Mouse (Mus musculus): ENCODE measurements around the gene Taf1b. TPM values are rescaled to one million over a fixed set of nuclear protein-coding genes. Genes with fewer than 3 reads are reported as not detected.
"Not testable (repeated sequence)": the region's sequence is repeated elsewhere in the genome, so short reads cannot be mapped to it uniquely, and the experiment has no call there.

Taf1b gene
- 5.2 and 8.0 TPM in 2 replicates for polyA plus RNA-seq (2012; rRNA removed)

DNA sequence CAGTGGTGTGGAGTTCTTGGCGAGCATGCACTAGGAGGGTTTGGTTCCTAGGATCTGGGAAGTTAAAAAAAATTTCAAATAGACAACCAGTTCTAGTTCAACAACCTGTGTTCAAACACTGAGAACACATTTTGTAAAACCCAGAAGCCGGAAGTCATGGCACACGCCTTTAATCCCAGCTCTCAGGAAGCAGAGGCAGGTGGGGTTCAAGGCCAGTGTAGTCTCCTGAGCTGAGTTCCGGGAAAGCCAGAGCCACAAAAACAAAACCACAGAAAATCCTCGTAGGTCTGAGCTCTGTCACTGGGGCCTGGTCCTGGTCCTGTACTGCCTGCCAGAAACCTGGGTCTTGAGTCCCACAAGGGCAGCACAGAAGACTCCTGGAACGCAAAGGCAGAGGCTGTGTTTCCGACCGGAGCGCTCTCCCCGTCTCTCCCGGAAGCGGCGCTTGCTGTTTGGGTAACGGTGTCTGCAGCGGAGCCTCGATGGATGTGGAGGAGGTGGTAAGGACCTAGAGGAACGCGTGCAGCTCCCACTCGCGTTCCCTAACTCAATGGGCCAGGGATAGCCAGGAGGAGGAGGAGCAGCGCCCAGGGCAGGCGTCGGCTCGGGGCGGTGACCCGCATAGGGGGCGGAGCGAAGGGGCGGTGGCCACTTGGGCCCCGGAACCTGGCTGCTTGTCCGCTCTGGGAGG, at the start of gene Taf1b:
Taf1b (plus strand) TSS at position 210 of the 691 bp plus-strand sequence.
- H3K27ac ChIP-seq (ENCODE audit: insufficient read depth, low read length) = peak within 1 kb of the TSS; percentile 78
- WGBS = 6% methylated on average over 31 of the region's 31 CpGs
- H3K36me3 ChIP-seq (ENCODE audit: control insufficient read depth, insufficient read depth, low read length) = no peaks in the 10 kb centered on the region
- H3K4me3 ChIP-seq (ENCODE audit: extremely low read depth, insufficient read depth, insufficient read length) = peak within 1 kb of the TSS; percentile 85
- peak; percentile 73 to 76 for DNase-seq (ENCODE audit: low read depth in 1 of 2, low spot score in 2 of 2)
- H3K27me3 ChIP-seq (ENCODE audit: control insufficient read depth, insufficient read depth, low read length) = no peaks in the 10 kb centered on the region
- TF ChIP-seq POLR2A (IDR thresholded peaks at IDR 0.05; ENCODE audit: low read depth, low read length) (peak; percentile 28), CTCF (IDR thresholded peaks at IDR 0.05; ENCODE audit: extremely low read depth, insufficient read depth, insufficient read length, insufficient replicate concordance) (no peak)
- no peaks in the 10 kb centered on the region for H3K4me1 ChIP-seq (ENCODE audit: control insufficient read depth, insufficient read depth, insufficient read length)

DNA sequence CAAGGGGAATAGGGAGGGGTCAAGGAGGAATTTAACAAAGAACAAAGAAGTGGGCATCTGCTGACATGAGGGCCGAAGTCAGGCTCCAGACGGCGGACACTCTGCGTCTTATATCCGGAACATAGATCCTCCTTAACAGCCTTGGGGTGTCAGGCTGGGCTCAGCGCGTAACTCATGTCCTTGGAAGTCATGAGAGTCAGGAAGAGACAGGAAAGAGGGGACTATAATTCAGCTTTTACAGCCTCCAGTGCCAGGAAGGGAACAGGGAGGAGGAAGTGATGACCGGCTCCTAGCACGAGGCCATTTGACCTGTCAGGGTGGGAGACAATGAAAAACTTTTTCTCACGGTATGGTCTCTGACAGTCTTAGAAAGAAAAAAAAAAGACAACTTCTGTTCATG, 37.8 kb upstream of the Taf1b start:
- no peak for TF ChIP-seq POLR2A (IDR thresholded peaks at IDR 0.05; ENCODE audit: low read depth, low read length)
- TF ChIP-seq CTCF (IDR thresholded peaks at IDR 0.05; ENCODE audit: extremely low read depth, insufficient read depth, insufficient read length, insufficient replicate concordance) = no peak
- no peaks in the 10 kb centered on the region for H3K4me1 ChIP-seq (ENCODE audit: control insufficient read depth, insufficient read depth, insufficient read length)
- 73% methylated on average over 10 of the region's 10 CpGs for WGBS
- DNase-seq (ENCODE audit: low read depth in 1 of 2, low spot score in 2 of 2) = no peak
- H3K27ac ChIP-seq (ENCODE audit: insufficient read depth, low read length) = no peak overlapping the region
- no peaks in the 10 kb centered on the region for H3K27me3 ChIP-seq (ENCODE audit: control insufficient read depth, insufficient read depth, low read length)
- no peak overlapping the region for H3K4me3 ChIP-seq (ENCODE audit: extremely low read depth, insufficient read depth, insufficient read length)
- no peaks in the 10 kb centered on the region for H3K36me3 ChIP-seq (ENCODE audit: control insufficient read depth, insufficient read depth, low read length)

DNA sequence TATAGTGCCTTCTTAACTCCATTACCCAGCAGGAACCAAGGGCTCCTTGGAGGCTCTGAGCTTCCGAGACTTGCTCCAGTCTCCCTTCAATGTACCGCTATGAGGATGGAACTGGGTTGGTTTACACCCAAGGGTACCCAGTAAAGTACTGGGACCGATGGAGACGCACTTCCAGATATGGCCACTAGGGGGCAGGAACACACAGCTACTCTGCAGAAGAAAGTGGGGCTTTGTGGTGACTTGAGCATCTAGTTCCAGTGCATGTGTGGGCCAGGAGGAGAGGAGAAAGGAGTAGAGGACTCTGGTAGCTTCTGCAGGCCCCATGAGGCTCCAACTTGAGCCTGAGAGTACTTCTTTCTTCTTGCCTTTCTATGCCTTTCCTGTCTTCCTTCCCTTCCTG, 36.0 kb upstream of the Taf1b start:
- not testable (repeated sequence) for H3K27me3 ChIP-seq (ENCODE audit: control insufficient read depth, insufficient read depth, low read length); H3K4me1 ChIP-seq (ENCODE audit: control insufficient read depth, insufficient read depth, insufficient read length); H3K36me3 ChIP-seq (ENCODE audit: control insufficient read depth, insufficient read depth, low read length); H3K4me3 ChIP-seq (ENCODE audit: extremely low read depth, insufficient read depth, insufficient read length); DNase-seq (ENCODE audit: low read depth in 1 of 2, low spot score in 2 of 2); H3K27ac ChIP-seq (ENCODE audit: insufficient read depth, low read length)
- 37% methylated on average over 4 of the region's 4 CpGs for WGBS

DNA sequence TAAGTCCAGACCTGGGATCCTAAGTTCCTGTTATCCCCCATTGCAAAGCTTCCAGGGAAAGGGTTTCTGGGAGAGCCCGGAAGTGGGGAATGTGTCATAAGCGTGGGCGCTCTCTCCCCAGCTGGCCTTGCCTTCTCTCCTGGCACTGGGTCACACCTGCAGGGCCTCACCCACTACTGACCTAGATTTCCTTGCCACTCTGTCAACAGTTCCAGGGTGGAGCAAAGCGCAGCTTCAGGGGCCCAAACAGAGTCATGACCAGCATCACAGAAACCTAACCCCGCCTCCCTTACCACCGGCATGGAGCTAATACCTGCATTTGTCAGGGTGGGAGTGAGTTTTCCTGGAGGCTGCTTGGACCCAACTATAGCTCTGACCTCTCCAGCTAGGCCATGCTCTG, 34.7 kb upstream of the Taf1b start:
- H3K4me1 ChIP-seq (ENCODE audit: control insufficient read depth, insufficient read depth, insufficient read length); DNase-seq (ENCODE audit: low read depth in 1 of 2, low spot score in 2 of 2); H3K27me3 ChIP-seq (ENCODE audit: control insufficient read depth, insufficient read depth, low read length); H3K27ac ChIP-seq (ENCODE audit: insufficient read depth, low read length); H3K36me3 ChIP-seq (ENCODE audit: control insufficient read depth, insufficient read depth, low read length); H3K4me3 ChIP-seq (ENCODE audit: extremely low read depth, insufficient read depth, insufficient read length): not testable (repeated sequence)
- WGBS = 91% methylated on average over 6 of the region's 6 CpGs

DNA sequence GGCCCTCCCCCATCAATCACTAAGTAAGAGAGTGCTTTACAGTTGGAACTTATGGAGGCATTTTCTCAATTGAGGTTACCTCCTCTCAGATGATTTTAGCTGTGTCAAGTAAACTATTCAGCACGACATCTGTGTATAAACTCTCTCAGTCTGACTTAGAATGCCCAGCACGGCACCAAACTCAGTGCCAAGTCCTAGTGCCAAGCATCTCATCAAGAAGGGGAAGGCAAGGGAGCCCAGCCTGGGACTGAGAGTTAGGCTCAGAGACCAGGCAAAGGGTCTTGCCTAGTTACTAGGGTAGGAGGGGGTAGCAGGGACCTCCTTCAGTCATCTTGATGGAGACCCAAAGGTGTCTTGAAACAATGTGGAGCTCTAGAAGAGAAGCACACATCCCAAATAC, 29.2 kb upstream of the Taf1b start:
- Histone ChIP-seq H3K27ac (ENCODE audit: insufficient read depth, low read length) (no peak overlapping the region), H3K4me1 (ENCODE audit: control insufficient read depth, insufficient read depth, insufficient read length) (no peaks in the 10 kb centered on the region), H3K36me3 (ENCODE audit: control insufficient read depth, insufficient read depth, low read length) (no peaks in the 10 kb centered on the region), H3K27me3 (ENCODE audit: control insufficient read depth, insufficient read depth, low read length) (no peaks in the 10 kb centered on the region), H3K4me3 (ENCODE audit: extremely low read depth, insufficient read depth, insufficient read length) (no peak overlapping the region)
- WGBS = 87% methylated on average over 2 of the region's 2 CpGs
- TF ChIP-seq POLR2A (IDR thresholded peaks at IDR 0.05; ENCODE audit: low read depth, low read length) (no peak), CTCF (IDR thresholded peaks at IDR 0.05; ENCODE audit: extremely low read depth, insufficient read depth, insufficient read length, insufficient replicate concordance) (no peak)
- no peak for DNase-seq (ENCODE audit: low read depth in 1 of 2, low spot score in 2 of 2)

DNA sequence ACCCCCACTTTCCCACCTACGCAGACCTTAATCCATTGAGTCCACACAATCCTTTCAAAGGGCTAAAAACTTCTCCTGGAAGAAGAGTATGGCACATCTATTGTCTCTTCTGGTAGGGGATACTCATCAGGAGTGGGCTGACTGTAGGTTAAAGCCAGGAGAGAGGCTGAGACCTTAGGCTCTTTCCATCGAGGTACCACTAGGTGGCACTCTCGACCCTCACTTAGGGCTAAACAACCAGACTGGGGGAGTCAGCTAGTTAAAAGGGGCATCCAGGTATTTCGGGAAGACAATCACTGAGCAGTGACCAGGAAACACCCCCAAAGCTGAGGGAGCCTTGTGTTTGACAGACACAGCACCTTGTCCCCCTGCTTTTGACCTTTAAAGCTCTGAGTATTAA, 27.2 kb upstream of the Taf1b start:
- TF ChIP-seq POLR2A (IDR thresholded peaks at IDR 0.05; ENCODE audit: low read depth, low read length) (no peak), CTCF (IDR thresholded peaks at IDR 0.05; ENCODE audit: extremely low read depth, insufficient read depth, insufficient read length, insufficient replicate concordance) (peak; percentile 84; the same call in 1 of the 2 replicates)
- Histone ChIP-seq H3K27ac (ENCODE audit: insufficient read depth, low read length) (no peak overlapping the region), H3K4me1 (ENCODE audit: control insufficient read depth, insufficient read depth, insufficient read length) (no peaks in the 10 kb centered on the region), H3K4me3 (ENCODE audit: extremely low read depth, insufficient read depth, insufficient read length) (no peak overlapping the region), H3K36me3 (ENCODE audit: control insufficient read depth, insufficient read depth, low read length) (no peaks in the 10 kb centered on the region), H3K27me3 (ENCODE audit: control insufficient read depth, insufficient read depth, low read length) (no peaks in the 10 kb centered on the region)
- WGBS = 17% methylated on average over 4 of the region's 4 CpGs
- DNase-seq (ENCODE audit: low read depth in 1 of 2, low spot score in 2 of 2) = peak; percentile 9 to 52

DNA sequence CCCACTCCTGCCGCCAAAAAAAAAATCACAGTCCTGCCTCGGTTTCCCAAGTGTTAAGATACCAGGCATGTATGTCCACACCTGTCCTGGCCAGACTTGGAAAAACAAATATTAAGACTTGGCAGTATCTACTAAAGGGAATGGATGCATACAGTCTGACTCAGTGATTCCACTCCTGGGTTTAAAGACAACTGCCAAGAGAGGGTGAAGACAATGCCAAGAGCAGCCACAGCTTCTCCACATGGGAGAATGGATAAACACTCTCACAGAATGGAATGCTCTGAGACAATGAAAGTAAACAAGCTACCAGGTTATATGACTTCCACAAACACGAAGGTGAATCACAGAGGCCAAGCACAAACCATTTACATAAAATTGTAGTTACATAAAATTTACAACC, 24.9 kb upstream of the Taf1b start:
- WGBS = 80% methylated on average over 3 of the region's 3 CpGs
- Histone ChIP-seq H3K27ac (ENCODE audit: insufficient read depth, low read length) (no peak overlapping the region), H3K4me3 (ENCODE audit: extremely low read depth, insufficient read depth, insufficient read length) (no peak overlapping the region), H3K4me1 (ENCODE audit: control insufficient read depth, insufficient read depth, insufficient read length) (no peaks in the 10 kb centered on the region), H3K27me3 (ENCODE audit: control insufficient read depth, insufficient read depth, low read length) (no peaks in the 10 kb centered on the region), H3K36me3 (ENCODE audit: control insufficient read depth, insufficient read depth, low read length) (no peaks in the 10 kb centered on the region)
- TF ChIP-seq POLR2A (IDR thresholded peaks at IDR 0.05; ENCODE audit: low read depth, low read length) (no peak), CTCF (IDR thresholded peaks at IDR 0.05; ENCODE audit: extremely low read depth, insufficient read depth, insufficient read length, insufficient replicate concordance) (no peak)
- DNase-seq (ENCODE audit: low read depth in 1 of 2, low spot score in 2 of 2) = no peak

All from spleen, adult 2 months (tissue).